Mouse (Mus musculus) limb, embryonic 11.5 days (tissue): ENCODE measurements around the gene 4931409K22Rik. TPM values are rescaled to one million over a fixed set of nuclear protein-coding genes. Genes with fewer than 3 reads are reported as not detected.

Experiments used
- microRNA counts: library from miRNA; unstranded; fragments of <30 nt; microRNA quantifications from one replicate; lab custom pipeline; 2016
- microRNA-seq: library from miRNA; unstranded; fragments of <30 nt; microRNA quantifications from one replicate; pipeline ENCODE4, GENCODE M21; 2016
- polyA plus RNA-seq: library from polyadenylated mRNA; unstranded; fragments of >200 nt; fragmentation: Nextera tagmentation; extraction: Ambion mirVana; gene quantifications from 2 replicates; pipeline ENCODE4 v1.2.1, GENCODE M21; 2014

The 4931409K22Rik gene
- polyA plus RNA-seq, 1 experiment from 2014 or later, result not detected

MicroRNAs within 50 kb of the gene (microRNA counts, 519-probe panel; counts per million panel counts)
- not detected for microRNA mmu-miR-671-3p (lab: Ali Mortazavi, UCI)
- microRNA mmu-miR-671-5p (lab: Ali Mortazavi, UCI), result not detected

Small RNAs within 50 kb of the gene (microRNA-seq; reads per million reads assigned to microRNA genes)
- 568 reads per million, percentile 68 among the genes with 10 or more reads in this experiment for gene Mir671

Other genes with a start within 250 kb of the 4931409K22Rik start
- 6.7 and 7.1 TPM in 2 replicates for gene Kcnh2, start 205.2 kb downstream of the 4931409K22Rik start, polyA plus RNA-seq
- gene Nos3, start 192.0 kb downstream of the 4931409K22Rik start, polyA plus RNA-seq, result 4.8 and 5.3 TPM in 2 replicates
- 0.35 and 1.2 TPM in 2 replicates for gene Atg9b, start 164.7 kb downstream of the 4931409K22Rik start, polyA plus RNA-seq
- 37.6 and 40.5 TPM in 2 replicates for gene Abcb8, start 163.1 kb downstream of the 4931409K22Rik start, polyA plus RNA-seq
- 0.33 and 0.40 TPM in 2 replicates for gene Asic3, start 143.4 kb downstream of the 4931409K22Rik start, polyA plus RNA-seq
- 48.6 and 49.2 TPM in 2 replicates for gene Cdk5, start 133.3 kb downstream of the 4931409K22Rik start, polyA plus RNA-seq
- gene Slc4a2, start 133.0 kb downstream of the 4931409K22Rik start, polyA plus RNA-seq, result 26.9 and 28.0 TPM in 2 replicates
- 89.6 and 95.1 TPM in 2 replicates for gene Fastk, start 111.5 kb downstream of the 4931409K22Rik start, polyA plus RNA-seq
- 25.4 and 27.1 TPM in 2 replicates for gene Tmub1, start 109.0 kb downstream of the 4931409K22Rik start, polyA plus RNA-seq
- gene Agap3, start 104.6 kb downstream of the 4931409K22Rik start, polyA plus RNA-seq, result 39.9 and 52.1 TPM in 2 replicates
- gene Gbx1, start 29.6 kb downstream of the 4931409K22Rik start, polyA plus RNA-seq, result 0.04 TPM in 1 of 2 replicates, not detected in the other
- gene Asb10, start 15.8 kb downstream of the 4931409K22Rik start, polyA plus RNA-seq, result 0.40 and 0.81 TPM in 2 replicates
- 149 and 155 TPM in 2 replicates for gene Abcf2, start 20.7 kb upstream of the 4931409K22Rik start, polyA plus RNA-seq
- gene Chpf2, start 29.9 kb upstream of the 4931409K22Rik start, polyA plus RNA-seq, result 8.1 and 9.0 TPM in 2 replicates
- gene Smarcd3, start 67.6 kb upstream of the 4931409K22Rik start, polyA plus RNA-seq, result 44.2 and 44.7 TPM in 2 replicates
- gene Nub1, start 128.7 kb upstream of the 4931409K22Rik start, polyA plus RNA-seq, result 31.8 and 32.2 TPM in 2 replicates
- gene Wdr86, start 173.9 kb upstream of the 4931409K22Rik start, polyA plus RNA-seq, result 39.3 and 40.7 TPM in 2 replicates
- 0.77 TPM in 1 of 2 replicates, not detected in the other for gene Crygn, start 201.2 kb upstream of the 4931409K22Rik start, polyA plus RNA-seq